Mouse (Mus musculus): ENCODE measurements around the gene Rps19. TPM values are rescaled to one million over a fixed set of nuclear protein-coding genes. Genes with fewer than 3 reads are reported as not detected.
"Not testable (repeated sequence)": the region's sequence is repeated elsewhere in the genome, so short reads cannot be mapped to it uniquely, and the experiment has no call there.

The Rps19 gene
- 1,418 and 1,656 TPM in 2 replicates for polyA plus RNA-seq (2014; fragmentation: Nextera tagmentation; extraction: Ambion mirVana)

DNA sequence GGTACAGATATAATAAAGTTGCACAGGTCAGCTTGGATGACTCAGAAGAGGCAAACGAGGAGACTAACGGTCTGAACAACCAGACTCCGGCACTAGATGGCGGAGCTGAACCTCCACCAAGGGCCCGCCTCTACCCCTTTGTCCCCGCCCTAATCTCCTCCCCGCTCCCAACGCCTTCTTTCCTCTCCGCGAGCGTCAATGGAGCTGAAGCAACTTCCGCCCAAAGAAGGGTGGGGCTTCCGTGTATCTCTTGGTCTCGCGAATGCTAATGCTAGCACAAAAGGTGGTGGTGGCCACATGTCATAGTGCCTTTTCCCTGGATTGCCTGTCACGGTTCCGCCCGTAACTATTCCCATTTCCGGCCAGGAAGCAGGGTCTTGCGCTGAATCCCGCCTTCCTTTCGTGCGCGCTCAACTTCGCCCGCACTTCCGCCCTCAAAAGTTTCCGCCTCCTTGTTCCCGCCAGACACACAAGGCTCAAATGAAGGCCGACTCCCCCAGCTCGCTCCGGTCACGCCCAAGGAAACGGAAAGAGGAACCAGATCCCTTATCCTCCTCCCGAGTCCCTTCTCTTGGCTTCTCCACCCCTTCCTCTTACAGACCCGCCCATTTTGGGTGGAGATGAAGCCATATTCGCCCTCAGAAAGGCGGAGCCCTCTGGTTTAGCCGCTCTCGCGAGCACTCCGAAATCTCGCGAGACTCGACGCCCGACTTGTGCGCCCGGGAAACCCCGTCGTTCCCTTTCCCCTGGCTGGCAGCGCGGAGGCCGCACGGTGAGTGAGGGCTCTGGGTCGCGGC lies at the start of gene Rps19:
TSS of gene Rps19 (plus strand) at position 476 of the 797 bp plus-strand sequence.
- peak within 1 kb of the TSS; percentile 83 for H3K4me2 ChIP-seq (ENCODE audit: low read length)
- H3K9ac ChIP-seq (ENCODE audit: low read length) = peak within 1 kb of the TSS; percentile 99
- ATAC-seq (ENCODE audit: insufficient number of reproducible peaks, insufficient read depth, low FRiP score, low read depth) = peak; percentile 94
- H3K4me1 ChIP-seq (ENCODE audit: control insufficient read depth in 2 of 2, insufficient read depth in 2 of 2, low read length in 2 of 2) = peaks cover 8 to 27% of the 10 kb centered on the region in 2 experiments
- H3K27me3 ChIP-seq (ENCODE audit: control insufficient read depth, insufficient read depth, low read length) = no peaks in the 10 kb centered on the region
- under 1% methylated on average over 55 of the region's 57 CpGs for WGBS
- H3K4me3 ChIP-seq (ENCODE audit: control insufficient read depth in 1 of 2, insufficient read depth in 1 of 2, low read depth in 1 of 2, low read length in 2 of 2) = peak within 1 kb of the TSS; percentile 69 to 91
- no peaks in the 10 kb centered on the region for H3K9me3 ChIP-seq (ENCODE audit: control insufficient read depth, low read length)
- H3K27ac ChIP-seq (replicated peaks in 1 of 2; ENCODE audit: control insufficient read depth in 1 of 2, insufficient read depth in 1 of 2, low read depth in 2 of 2, low read length in 2 of 2) = peak within 1 kb of the TSS; percentile 86 to 93
- H3K36me3 ChIP-seq (ENCODE audit: control insufficient read depth, insufficient read depth, low read length) = peaks cover 38% of the 10 kb centered on the region

GRCm38 (mm10) chr7:24838732-24839409 lies 45.3 kb upstream of the Rps19 start:
- H3K27me3 ChIP-seq (ENCODE audit: control insufficient read depth, insufficient read depth, low read length); H3K9ac ChIP-seq (ENCODE audit: low read length); H3K4me3 ChIP-seq (ENCODE audit: control insufficient read depth in 1 of 2, insufficient read depth in 1 of 2, low read depth in 1 of 2, low read length in 2 of 2); H3K4me2 ChIP-seq (ENCODE audit: low read length); ATAC-seq (ENCODE audit: insufficient number of reproducible peaks, insufficient read depth, low FRiP score, low read depth); H3K9me3 ChIP-seq (ENCODE audit: control insufficient read depth, low read length); H3K4me1 ChIP-seq (ENCODE audit: control insufficient read depth in 2 of 2, insufficient read depth in 2 of 2, low read length in 2 of 2); H3K36me3 ChIP-seq (ENCODE audit: control insufficient read depth, insufficient read depth, low read length); H3K27ac ChIP-seq (replicated peaks in 1 of 2; ENCODE audit: control insufficient read depth in 1 of 2, insufficient read depth in 1 of 2, low read depth in 2 of 2, low read length in 2 of 2): not testable (repeated sequence)
- WGBS = 62% methylated on average over 11 of the region's 13 CpGs

GRCm38 (mm10) chr7:24839410-24839808 lies 44.8 kb upstream of the Rps19 start:
- WGBS = 64% methylated on average over 8 of the region's 8 CpGs
- H3K9ac ChIP-seq (ENCODE audit: low read length) = no peak overlapping the region
- no peak for ATAC-seq (ENCODE audit: insufficient number of reproducible peaks, insufficient read depth, low FRiP score, low read depth)
- H3K9me3 ChIP-seq (ENCODE audit: control insufficient read depth, low read length) = no peaks in the 10 kb centered on the region
- H3K27me3 ChIP-seq (ENCODE audit: control insufficient read depth, insufficient read depth, low read length) = no peaks in the 10 kb centered on the region
- no peak overlapping the region for H3K4me2 ChIP-seq (ENCODE audit: low read length)
- no peaks in the 10 kb centered on the region for H3K4me1 ChIP-seq (ENCODE audit: control insufficient read depth in 2 of 2, insufficient read depth in 2 of 2, low read length in 2 of 2)
- H3K36me3 ChIP-seq (ENCODE audit: control insufficient read depth, insufficient read depth, low read length) = no peaks in the 10 kb centered on the region
- H3K27ac ChIP-seq (replicated peaks in 1 of 2; ENCODE audit: control insufficient read depth in 1 of 2, insufficient read depth in 1 of 2, low read depth in 2 of 2, low read length in 2 of 2) = no peak overlapping the region
- H3K4me3 ChIP-seq (ENCODE audit: control insufficient read depth in 1 of 2, insufficient read depth in 1 of 2, low read depth in 1 of 2, low read length in 2 of 2) = no peak overlapping the region

GRCm38 (mm10) chr7:24840331-24840730 lies 43.8 kb upstream of the Rps19 start:
- no peak overlapping the region for H3K4me2 ChIP-seq (ENCODE audit: low read length)
- H3K27me3 ChIP-seq (ENCODE audit: control insufficient read depth, insufficient read depth, low read length) = no peaks in the 10 kb centered on the region
- H3K27ac ChIP-seq (replicated peaks in 1 of 2; ENCODE audit: control insufficient read depth in 1 of 2, insufficient read depth in 1 of 2, low read depth in 2 of 2, low read length in 2 of 2) = no peak overlapping the region
- no peaks in the 10 kb centered on the region for H3K9me3 ChIP-seq (ENCODE audit: control insufficient read depth, low read length)
- no peaks in the 10 kb centered on the region for H3K4me1 ChIP-seq (ENCODE audit: control insufficient read depth in 2 of 2, insufficient read depth in 2 of 2, low read length in 2 of 2)
- no peaks in the 10 kb centered on the region for H3K36me3 ChIP-seq (ENCODE audit: control insufficient read depth, insufficient read depth, low read length)
- H3K9ac ChIP-seq (ENCODE audit: low read length) = no peak overlapping the region
- no peak for ATAC-seq (ENCODE audit: insufficient number of reproducible peaks, insufficient read depth, low FRiP score, low read depth)
- no peak overlapping the region for H3K4me3 ChIP-seq (ENCODE audit: control insufficient read depth in 1 of 2, insufficient read depth in 1 of 2, low read depth in 1 of 2, low read length in 2 of 2)
- WGBS = 44% methylated on average over 3 of the region's 3 CpGs

GRCm38 (mm10) chr7:24841009-24841408 lies 43.2 kb upstream of the Rps19 start:
- no peak overlapping the region for H3K4me3 ChIP-seq (ENCODE audit: control insufficient read depth in 1 of 2, insufficient read depth in 1 of 2, low read depth in 1 of 2, low read length in 2 of 2)
- H3K36me3 ChIP-seq (ENCODE audit: control insufficient read depth, insufficient read depth, low read length) = no peaks in the 10 kb centered on the region
- WGBS = 70% methylated on average over 4 of the region's 4 CpGs
- H3K4me1 ChIP-seq (ENCODE audit: control insufficient read depth in 2 of 2, insufficient read depth in 2 of 2, low read length in 2 of 2) = no peaks in the 10 kb centered on the region
- H3K4me2 ChIP-seq (ENCODE audit: low read length) = no peak overlapping the region
- no peak overlapping the region for H3K27ac ChIP-seq (replicated peaks in 1 of 2; ENCODE audit: control insufficient read depth in 1 of 2, insufficient read depth in 1 of 2, low read depth in 2 of 2, low read length in 2 of 2)
- no peak overlapping the region for H3K9ac ChIP-seq (ENCODE audit: low read length)
- no peak for ATAC-seq (ENCODE audit: insufficient number of reproducible peaks, insufficient read depth, low FRiP score, low read depth)
- H3K27me3 ChIP-seq (ENCODE audit: control insufficient read depth, insufficient read depth, low read length) = no peaks in the 10 kb centered on the region
- no peaks in the 10 kb centered on the region for H3K9me3 ChIP-seq (ENCODE audit: control insufficient read depth, low read length)

- Histone ChIP-seq H3K9me3 (ENCODE audit: control insufficient read depth, low read length) (no peaks in the 10 kb centered on the region), H3K27me3 (ENCODE audit: control insufficient read depth, insufficient read depth, low read length) (no peaks in the 10 kb centered on the region), H3K27ac (replicated peaks in 1 of 2; ENCODE audit: control insufficient read depth in 1 of 2, insufficient read depth in 1 of 2, low read depth in 2 of 2, low read length in 2 of 2) (no peak overlapping the region), H3K4me1 (ENCODE audit: control insufficient read depth in 2 of 2, insufficient read depth in 2 of 2, low read length in 2 of 2) (no peaks in the 10 kb centered on the region), H3K36me3 (ENCODE audit: control insufficient read depth, insufficient read depth, low read length) (no peaks in the 10 kb centered on the region), H3K4me2 (ENCODE audit: low read length) (no peak overlapping the region), H3K9ac (ENCODE audit: low read length) (no peak overlapping the region), H3K4me3 (ENCODE audit: control insufficient read depth in 1 of 2, insufficient read depth in 1 of 2, low read depth in 1 of 2, low read length in 2 of 2) (no peak overlapping the region)
- 28% methylated on average over 5 of the region's 5 CpGs for WGBS
- ATAC-seq (ENCODE audit: insufficient number of reproducible peaks, insufficient read depth, low FRiP score, low read depth) = no peak
Observed at GRCm38 (mm10) chr7:24844144-24844543, 40.0 kb upstream of the Rps19 start.

DNA sequence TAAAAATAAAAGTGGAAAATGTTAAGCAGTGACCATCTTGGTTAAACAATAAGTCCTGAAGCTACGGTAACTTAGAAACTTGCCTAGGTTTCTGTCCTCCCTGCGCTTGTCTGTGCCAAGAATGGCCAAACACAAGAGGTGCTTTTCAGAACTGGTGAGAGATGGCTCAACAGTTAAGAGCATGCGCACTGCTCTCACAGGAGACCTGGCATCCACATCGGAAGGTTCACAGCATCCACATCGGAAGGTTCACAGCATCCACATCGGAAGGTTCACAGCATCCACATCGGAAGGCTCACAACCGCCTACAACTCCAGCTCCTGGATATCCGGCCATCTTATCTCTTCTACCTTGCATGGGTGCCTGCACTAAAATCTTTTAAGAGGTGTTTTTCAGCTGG lies 39.0 kb upstream of the Rps19 start:
- H3K36me3 ChIP-seq (ENCODE audit: control insufficient read depth, insufficient read depth, low read length) = no peaks in the 10 kb centered on the region
- no peak overlapping the region for H3K4me2 ChIP-seq (ENCODE audit: low read length)
- no peak overlapping the region for H3K27ac ChIP-seq (replicated peaks in 1 of 2; ENCODE audit: control insufficient read depth in 1 of 2, insufficient read depth in 1 of 2, low read depth in 2 of 2, low read length in 2 of 2)
- no peaks in the 10 kb centered on the region for H3K27me3 ChIP-seq (ENCODE audit: control insufficient read depth, insufficient read depth, low read length)
- no peak for ATAC-seq (ENCODE audit: insufficient number of reproducible peaks, insufficient read depth, low FRiP score, low read depth)
- 78% methylated on average over 9 of the region's 9 CpGs for WGBS
- no peaks in the 10 kb centered on the region for H3K4me1 ChIP-seq (ENCODE audit: control insufficient read depth in 2 of 2, insufficient read depth in 2 of 2, low read length in 2 of 2)
- H3K9me3 ChIP-seq (ENCODE audit: control insufficient read depth, low read length) = no peaks in the 10 kb centered on the region
- H3K9ac ChIP-seq (ENCODE audit: low read length) = no peak overlapping the region
- no peak overlapping the region for H3K4me3 ChIP-seq (ENCODE audit: control insufficient read depth in 1 of 2, insufficient read depth in 1 of 2, low read depth in 1 of 2, low read length in 2 of 2)

Measured in heart, embryonic 14.5 days (tissue).